Mouse (Mus musculus) liver, embryonic 14.5 days (tissue): ENCODE measurements around the gene Dglucy.

Experiments
- CTCF ChIP-seq: IDR thresholded peaks from 2 replicates; pipeline ENCODE4 v1.5.1; 2016; ENCODE audit warnings: antibody characterized with exemption, low read depth, control low read depth
- EP300 ChIP-seq: IDR thresholded peaks from 2 replicates; pipeline ENCODE4 v1.6.1; 2016; ENCODE audit warnings: antibody characterized with exemption, low read depth

GRCm38 (mm10) chr12:100839926-100840325 is 61.1 kb downstream of the Dglucy start:
- TF ChIP-seq CTCF (no peak), EP300 (no peak)
